Mouse (Mus musculus): ENCODE measurements around the gene 1700113H08Rik.
A peak's percentile ranks its signal among the peaks of the same experiment; 100 is the strongest.

Gene 1700113H08Rik

DNA sequence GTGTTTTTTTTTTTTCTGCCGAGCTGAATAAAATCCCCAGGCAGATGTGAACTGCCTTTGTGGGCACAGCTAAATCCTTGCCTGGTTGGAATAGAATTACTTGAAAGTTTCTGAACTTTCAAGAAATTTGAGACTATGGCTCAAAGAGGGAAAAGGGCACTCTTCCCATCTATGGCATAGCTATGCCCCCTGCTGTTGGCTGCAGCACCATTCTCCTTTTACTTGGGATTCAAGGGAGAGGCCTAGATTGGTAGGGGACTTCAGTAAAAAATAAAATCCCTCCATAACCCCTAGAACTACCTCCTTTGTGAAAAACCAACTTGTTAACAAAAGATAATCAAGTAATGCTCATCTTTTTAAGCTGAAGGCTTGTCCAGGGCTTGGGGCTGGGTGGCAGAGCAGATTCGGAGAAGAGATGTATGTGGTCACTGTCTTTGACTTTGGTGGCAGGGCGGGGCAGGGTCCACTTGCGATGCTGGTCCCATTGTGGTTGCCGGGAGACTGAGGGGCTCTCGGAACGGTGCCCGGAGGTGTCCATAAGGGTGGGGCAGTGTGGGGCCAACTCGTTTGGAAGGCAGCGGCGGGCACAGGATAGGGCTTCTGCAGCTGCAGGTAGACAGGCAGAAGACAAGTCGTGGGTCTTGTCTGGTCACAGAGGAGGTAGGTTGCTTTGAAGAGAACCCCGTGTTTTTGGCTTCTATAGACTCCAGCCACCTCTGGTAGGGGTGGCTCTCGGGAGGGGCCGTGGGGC is at the start of gene 1700113H08Rik:
1700113H08Rik (plus strand) TSS at position 546 of the 751 bp plus-strand sequence.
- DNase-seq, result peak; percentile 14

- DNase-seq, result no peak
Observed at GRCm38 (mm10) chr10:87008215-87008499, 49.7 kb upstream of the 1700113H08Rik start.

GRCm38 (mm10) chr10:87012087-87012486 is 45.8 kb upstream of the 1700113H08Rik start:
- DNase-seq, result no peak

GRCm38 (mm10) chr10:87014391-87014965 is 43.4 kb upstream of the 1700113H08Rik start:
- no peak for DNase-seq

GRCm38 (mm10) chr10:87015403-87015802 is 42.4 kb upstream of the 1700113H08Rik start:
- DNase-seq, result no peak

GRCm38 (mm10) chr10:87016151-87016692 is 41.6 kb upstream of the 1700113H08Rik start:
- peak; percentile 53 for DNase-seq

- peak; percentile 33 for DNase-seq
Observed at GRCm38 (mm10) chr10:87018876-87019275, 39.0 kb upstream of the 1700113H08Rik start.

- DNase-seq, result peak; percentile 72
Observed at GRCm38 (mm10) chr10:87020711-87021110, 37.1 kb upstream of the 1700113H08Rik start.

- DNase-seq, result peak; percentile 90
Observed at GRCm38 (mm10) chr10:87024884-87025283, 33.0 kb upstream of the 1700113H08Rik start.

- no peak for DNase-seq
Observed at GRCm38 (mm10) chr10:87032768-87033167, 25.1 kb upstream of the 1700113H08Rik start.

DNA sequence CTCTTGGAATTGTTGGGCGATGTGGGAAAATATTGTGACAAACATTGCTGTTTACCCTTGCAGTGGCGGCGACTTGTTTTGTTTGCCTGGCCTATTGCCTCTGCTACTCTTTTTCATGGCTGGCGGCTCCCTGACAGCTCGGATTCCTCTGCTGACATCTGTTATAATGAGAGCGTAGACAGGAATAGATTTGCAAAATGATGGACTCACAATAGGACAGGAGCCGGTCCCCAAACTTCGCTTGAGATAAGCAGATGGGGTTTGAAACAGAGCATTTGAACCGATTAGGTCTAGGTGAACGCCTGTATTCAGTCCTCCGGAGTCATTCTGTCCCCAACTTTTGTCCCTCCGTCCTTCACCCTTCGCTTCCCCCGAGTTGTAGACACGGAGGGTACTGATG is 22.0 kb upstream of the 1700113H08Rik start:
- DNase-seq, result no peak

DNA sequence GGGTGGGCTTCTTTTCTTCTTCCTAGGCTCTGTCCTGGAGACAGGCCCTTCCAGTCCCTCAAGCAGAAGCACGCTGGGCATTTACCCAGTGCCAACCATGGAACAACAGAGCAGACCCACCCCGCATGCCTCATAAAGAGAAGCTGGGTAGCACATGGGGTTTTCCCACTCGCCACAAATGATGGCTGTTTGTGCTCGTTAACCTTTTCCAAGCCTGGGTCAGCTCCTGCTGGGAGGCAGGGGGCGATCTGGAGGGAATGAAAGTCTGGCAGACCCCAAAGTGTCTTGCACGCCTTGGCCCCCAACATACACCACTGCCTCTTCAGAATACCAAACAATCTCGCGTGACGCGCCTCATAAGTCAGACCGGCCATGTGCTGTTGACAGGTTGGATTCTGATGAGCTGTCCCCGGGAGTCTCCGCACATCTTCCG is 21.6 kb upstream of the 1700113H08Rik start:
- DNase-seq, result no peak

- DNase-seq, result no peak
Observed at GRCm38 (mm10) chr10:87037062-87037461, 20.8 kb upstream of the 1700113H08Rik start.

DNA sequence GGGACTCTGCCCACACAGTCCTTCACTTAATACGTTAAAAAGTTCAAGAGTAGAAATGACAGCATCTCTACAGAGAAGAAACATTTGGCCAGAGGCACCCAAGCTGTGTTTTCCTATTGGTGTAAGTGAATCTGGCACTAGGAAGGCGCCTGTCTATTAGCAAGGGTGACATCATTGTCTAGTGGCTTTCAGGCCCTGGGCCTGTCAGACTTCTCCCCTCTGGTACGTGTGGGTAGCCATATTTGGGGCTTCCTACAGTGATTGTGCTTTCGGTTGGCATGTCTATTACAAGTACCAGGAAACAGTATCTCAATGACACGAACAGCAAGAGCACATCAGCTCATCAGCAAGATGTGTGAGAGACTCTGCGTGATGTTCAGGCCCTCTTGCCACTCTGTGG is 18.5 kb upstream of the 1700113H08Rik start:
- DNase-seq, result no peak

- DNase-seq, result no peak
Observed at GRCm38 (mm10) chr10:87039800-87040199, 18.0 kb upstream of the 1700113H08Rik start.

DNA sequence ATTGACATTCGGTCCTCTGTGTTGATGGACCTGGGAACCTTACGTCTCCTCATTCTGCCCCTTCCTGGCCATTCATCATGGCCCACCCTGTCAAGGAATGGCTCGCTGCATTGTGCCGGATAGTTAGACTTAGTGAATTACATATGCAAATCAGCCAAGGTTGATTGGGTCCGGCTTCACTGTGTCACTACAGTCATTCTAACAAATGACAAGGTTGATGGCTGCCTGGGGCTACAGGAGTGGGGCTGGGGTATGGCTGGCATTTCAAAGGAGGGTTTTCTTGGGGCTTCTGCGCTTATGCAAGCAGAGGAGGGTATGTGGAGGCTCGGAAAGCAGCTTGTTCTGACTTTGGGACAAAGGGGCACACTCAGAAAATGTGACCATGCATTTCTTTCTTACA is 16.6 kb upstream of the 1700113H08Rik start:
- no peak for DNase-seq

- DNase-seq, result no peak
Observed at GRCm38 (mm10) chr10:87045273-87045672, 12.6 kb upstream of the 1700113H08Rik start.

DNA sequence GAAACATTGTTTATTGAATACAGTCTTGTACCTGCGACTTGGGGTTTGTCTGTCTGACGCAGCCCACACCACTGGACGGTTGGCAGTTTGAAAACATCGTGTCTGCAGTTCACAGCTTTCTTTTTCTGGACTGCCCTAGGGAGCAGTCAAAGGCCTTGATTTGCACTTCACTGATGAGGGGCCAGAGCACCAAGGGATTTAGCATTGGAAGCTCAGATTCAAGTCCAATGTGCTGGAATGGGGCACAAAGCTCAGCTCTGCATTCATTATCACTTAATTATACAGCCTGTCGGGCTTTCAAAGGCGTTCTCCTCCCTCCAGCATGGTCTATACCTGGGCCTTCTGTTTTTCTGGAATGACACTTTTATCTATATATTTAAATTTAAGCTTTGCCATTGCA is 11.4 kb upstream of the 1700113H08Rik start:
- no peak for DNase-seq

DNA sequence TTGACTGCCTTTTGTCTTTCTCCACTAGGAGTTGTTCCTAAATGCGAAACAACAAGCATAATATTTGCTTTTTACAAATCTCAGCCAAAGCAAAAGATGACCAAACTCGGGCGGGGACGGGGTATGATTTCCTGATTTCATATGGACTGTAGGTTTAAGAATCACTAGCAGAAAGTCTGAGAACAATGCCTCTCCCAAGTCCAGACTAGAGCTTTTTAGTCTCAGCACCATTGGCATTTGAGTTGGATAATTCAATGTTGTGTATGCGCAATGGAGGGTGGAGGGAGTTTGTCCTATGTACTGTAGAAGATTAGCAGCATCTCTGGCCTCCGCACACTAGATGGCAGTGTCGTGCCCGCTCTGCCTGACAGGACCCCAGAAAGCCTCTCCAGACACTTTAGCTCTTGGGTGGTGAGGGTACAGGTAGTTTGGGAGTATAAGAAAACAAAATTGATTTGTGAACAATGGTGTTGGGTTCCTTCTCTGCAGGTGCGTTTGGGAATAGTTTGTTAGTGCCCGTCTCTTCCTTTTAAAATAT is 10.8 kb upstream of the 1700113H08Rik start:
- no peak for DNase-seq

DNA sequence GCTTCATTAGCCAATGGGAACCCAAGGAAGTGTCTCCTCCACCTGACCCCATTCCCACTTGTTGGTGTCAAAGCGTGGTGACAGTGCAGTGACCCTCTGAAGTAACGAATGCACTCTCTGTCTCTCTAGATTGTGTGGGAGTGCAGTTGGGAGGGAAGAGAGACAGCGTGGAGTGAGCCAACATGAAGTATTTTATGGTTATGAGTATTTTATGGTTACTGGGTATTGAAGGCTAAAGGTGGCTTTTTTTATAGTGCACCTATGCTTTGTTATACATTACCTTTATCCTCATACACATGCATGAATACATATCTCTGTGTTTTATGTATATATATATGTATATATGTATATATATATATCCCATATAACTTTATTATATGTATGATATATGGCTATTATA is 8.7 kb upstream of the 1700113H08Rik start:
- DNase-seq, result no peak

GRCm38 (mm10) chr10:87051714-87052113 is 6.1 kb upstream of the 1700113H08Rik start:
- no peak for DNase-seq

GRCm38 (mm10) chr10:87058251-87058925 is 543 bp downstream of the 1700113H08Rik start:
- peak; percentile 46 for DNase-seq

DNA sequence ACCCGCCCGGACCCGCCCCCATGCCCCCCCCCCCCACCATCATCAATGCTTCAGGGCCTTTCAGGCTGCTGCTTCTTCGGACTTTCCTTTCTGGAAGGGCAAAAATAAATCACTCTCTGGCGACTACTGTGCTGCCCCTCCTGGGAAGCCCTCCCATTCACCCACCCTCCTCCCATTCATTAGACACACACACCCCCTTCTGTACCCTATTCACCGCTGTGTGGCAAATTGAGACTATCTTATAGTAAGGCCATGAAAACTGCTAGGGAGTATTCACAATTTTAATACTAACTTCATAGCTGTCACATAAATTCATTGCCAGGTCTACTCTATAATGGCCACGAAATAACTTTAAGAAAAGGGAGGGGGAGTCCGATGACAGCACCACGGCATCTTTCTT is 1.1 kb downstream of the 1700113H08Rik start:
- DNase-seq, result no peak

DNA sequence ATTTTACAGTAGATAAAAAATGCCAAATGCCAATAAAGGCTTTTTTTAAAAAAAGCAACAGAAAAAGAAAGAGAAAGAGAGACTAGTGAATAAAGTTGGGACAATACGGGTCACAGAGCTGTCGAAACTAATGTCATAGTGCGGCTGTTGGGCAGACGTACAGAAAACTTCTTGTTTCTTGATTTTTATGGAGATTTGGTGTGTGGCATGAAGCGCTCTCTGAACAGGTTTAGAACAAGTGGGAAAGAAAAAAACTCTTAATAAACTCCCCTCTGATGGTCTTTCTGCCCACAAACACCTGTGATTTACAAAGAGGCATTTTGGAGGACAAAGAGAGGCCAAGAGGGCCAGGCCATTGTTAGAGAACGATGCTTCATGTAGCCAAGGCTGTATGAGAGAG is 1.6 kb downstream of the 1700113H08Rik start:
- DNase-seq, result no peak

All from lung, postnatal 10 days (tissue).